Mouse (Mus musculus) retina, postnatal 1 day (tissue): ENCODE data around the gene Znfx1.

Source experiments
- DNase-seq: peaks from one replicate; pipeline ENCODE4 v3.0.0-alpha.2; 2012

Gene Znfx1

GRCm38 (mm10) chr2:167062965-167063880 lies at the start of gene Znfx1:
Gene Znfx1 (minus strand): TSS chr2:167063015.
- peak; percentile 97 for DNase-seq

- peak; percentile 93 for DNase-seq
Measured at GRCm38 (mm10) chr2:167112259-167112658, 49.4 kb upstream of the Znfx1 start.

GRCm38 (mm10) chr2:167109506-167109905 lies 46.7 kb upstream of the Znfx1 start:
- no peak for DNase-seq

- DNase-seq, result no peak
Measured at GRCm38 (mm10) chr2:167103546-167103945, 40.7 kb upstream of the Znfx1 start.

GRCm38 (mm10) chr2:167101743-167102441 lies 39.1 kb upstream of the Znfx1 start:
- DNase-seq, result no peak

GRCm38 (mm10) chr2:167094688-167095087 lies 31.9 kb upstream of the Znfx1 start:
- DNase-seq, result no peak

GRCm38 (mm10) chr2:167093171-167093900 lies 30.5 kb upstream of the Znfx1 start:
- no peak for DNase-seq

GRCm38 (mm10) chr2:167090271-167090670 lies 27.5 kb upstream of the Znfx1 start:
- DNase-seq, result no peak

GRCm38 (mm10) chr2:167086836-167087235 lies 24.0 kb upstream of the Znfx1 start:
- no peak for DNase-seq

- DNase-seq, result no peak
Measured at GRCm38 (mm10) chr2:167086092-167086491, 23.3 kb upstream of the Znfx1 start.

GRCm38 (mm10) chr2:167081639-167082038 lies 18.8 kb upstream of the Znfx1 start:
- DNase-seq, result peak; percentile 75

- no peak for DNase-seq
Measured at GRCm38 (mm10) chr2:167081135-167081534, 18.3 kb upstream of the Znfx1 start.

GRCm38 (mm10) chr2:167080387-167080786 lies 17.6 kb upstream of the Znfx1 start:
- DNase-seq, result no peak

GRCm38 (mm10) chr2:167079535-167080257 lies 16.9 kb upstream of the Znfx1 start:
- no peak for DNase-seq

GRCm38 (mm10) chr2:167078931-167079495 lies 16.2 kb upstream of the Znfx1 start:
- DNase-seq, result no peak

- no peak for DNase-seq
Measured at GRCm38 (mm10) chr2:167078486-167078885, 15.7 kb upstream of the Znfx1 start.

GRCm38 (mm10) chr2:167077199-167077962 lies 14.6 kb upstream of the Znfx1 start:
- DNase-seq, result no peak

- DNase-seq, result no peak
Measured at GRCm38 (mm10) chr2:167076759-167077158, 13.9 kb upstream of the Znfx1 start.

GRCm38 (mm10) chr2:167076352-167076751 lies 13.5 kb upstream of the Znfx1 start:
- no peak for DNase-seq

- DNase-seq, result no peak
Measured at GRCm38 (mm10) chr2:167074587-167074986, 11.8 kb upstream of the Znfx1 start.
